Mouse (Mus musculus): ENCODE results near the gene Sel1l3.
A peak's percentile ranks its signal among the peaks of the same experiment; 100 is the strongest.

Sel1l3 gene

DNA sequence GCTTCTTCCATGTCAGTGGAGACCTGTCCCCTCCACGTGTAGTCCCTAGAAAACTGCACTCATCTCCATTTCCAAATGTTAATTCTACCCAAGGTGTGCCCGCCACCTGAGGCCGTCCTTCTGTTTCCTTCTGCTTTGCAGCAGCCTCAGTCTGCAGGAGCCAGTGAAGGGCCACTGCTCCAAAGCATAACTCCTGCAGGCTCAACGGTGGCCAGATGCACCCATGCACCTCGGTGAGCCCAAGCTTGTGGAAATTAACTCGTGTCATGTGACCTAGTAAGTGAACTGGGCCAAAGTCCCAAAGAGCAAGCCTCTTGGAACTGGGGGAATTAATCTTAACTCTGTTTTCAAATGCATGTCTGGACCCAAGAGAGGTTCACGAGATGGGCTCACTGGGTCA lies 40.8 kb downstream of the Sel1l3 start:
- DNase-seq: no peak

GRCm38 (mm10) chr5:53172256-53172636 lies 41.5 kb downstream of the Sel1l3 start:
- no peak for DNase-seq

DNA sequence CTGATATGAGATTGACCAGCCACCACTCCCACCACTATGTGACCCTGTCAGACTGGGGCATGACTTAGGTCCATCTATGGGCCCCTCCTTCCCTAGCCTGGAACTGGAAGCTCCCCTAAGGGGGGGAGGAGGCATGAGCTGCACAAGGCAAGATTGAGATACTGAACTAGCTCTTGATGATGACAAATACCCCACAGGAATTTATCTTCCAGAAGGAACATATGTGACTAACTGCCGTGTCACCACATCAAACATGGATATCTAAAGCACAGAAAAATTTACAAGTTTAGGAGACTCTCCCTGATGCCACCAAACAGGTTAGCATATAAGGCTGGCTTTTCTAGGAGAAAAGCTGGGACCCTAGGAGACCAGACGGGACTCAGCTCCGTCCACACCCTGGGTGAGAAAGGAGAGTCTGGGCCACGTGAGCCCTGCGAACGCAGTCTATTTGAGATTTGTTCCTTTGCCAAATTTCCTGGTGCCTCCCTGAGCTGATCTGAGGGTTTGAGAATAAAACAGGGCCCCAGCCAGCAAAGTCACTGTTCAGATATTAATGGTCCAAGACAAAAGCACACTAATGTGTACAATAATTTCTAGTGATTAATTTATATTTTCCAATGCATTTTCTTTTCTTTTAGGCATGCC lies 42.0 kb downstream of the Sel1l3 start:
- DNase-seq: no peak

- DNase-seq: no peak
Measured at GRCm38 (mm10) chr5:53167564-53167963, 46.2 kb downstream of the Sel1l3 start.

GRCm38 (mm10) chr5:53165672-53166071 lies 48.1 kb downstream of the Sel1l3 start:
- DNase-seq: no peak

DNA sequence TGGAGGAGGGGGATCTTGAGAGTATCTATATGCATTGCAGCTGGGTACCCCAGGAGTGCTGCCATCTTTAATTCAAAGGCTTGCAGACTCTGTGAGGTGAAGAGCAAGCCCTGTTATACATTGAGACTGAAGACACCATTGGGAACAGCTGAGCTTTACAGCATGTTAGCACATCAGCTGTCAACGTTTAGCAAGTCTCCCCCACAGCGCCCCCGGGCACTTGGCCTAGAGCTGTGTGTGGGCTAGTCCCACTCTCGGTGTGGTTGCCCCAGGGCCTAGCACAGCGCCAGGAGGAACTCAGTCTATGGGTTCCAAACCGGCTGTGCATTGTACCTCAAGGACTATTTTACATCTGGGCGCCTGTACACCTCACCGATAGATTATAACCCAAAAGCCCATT lies 51.3 kb downstream of the Sel1l3 start:
- no peak for DNase-seq

DNA sequence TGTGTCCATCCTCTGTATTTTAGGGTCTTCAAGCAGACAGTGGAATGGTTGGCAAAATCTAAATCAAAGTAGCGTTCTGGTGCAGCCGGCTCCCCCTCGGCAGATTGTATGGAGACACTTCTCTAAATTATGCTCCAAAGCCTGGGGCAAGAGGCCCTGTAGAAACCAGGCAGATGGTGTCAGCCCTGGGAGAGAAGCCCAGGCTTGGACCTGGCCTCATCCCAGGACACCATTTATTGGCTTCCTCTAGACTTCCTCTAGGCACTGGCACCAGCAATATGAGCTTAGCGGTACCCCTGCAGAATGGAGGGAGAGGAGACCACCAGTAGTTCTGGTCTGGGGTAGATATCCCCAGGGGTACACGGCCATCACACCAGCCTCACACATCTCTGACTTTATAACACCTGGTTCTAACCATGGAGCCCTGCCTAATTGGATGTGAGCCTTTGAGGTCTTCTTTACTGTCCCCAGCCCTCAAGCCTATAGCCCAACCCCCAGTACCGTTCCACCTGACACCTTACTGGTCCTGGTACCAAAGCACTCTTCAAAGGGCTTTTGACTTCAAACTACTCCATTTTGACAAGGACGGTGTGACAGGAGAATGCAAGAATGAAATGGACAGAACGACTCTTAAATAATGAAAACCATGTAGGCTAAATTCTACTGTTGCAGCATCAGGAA lies 52.1 kb downstream of the Sel1l3 start:
- no peak for DNase-seq

DNA sequence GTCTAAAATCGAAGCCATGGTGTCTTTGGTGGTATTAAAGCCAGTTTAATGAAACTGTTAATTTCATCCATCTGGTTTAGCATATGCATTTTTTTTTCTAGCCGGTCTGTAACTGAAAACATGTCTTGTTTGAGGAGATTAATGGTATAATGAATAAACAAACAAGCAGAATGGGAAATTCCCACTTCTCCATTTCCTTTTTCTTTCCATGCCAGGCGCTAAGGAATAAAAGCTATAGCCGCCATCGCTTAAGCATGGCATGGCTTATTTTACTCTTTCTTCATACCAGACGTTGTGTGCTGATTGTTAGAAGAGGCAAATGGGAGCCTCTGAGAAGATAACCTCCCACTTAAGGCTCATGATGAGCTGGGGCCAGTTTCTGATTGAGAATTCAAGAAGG lies 53.5 kb downstream of the Sel1l3 start:
- DNase-seq: no peak

GRCm38 (mm10) chr5:53159631-53160030 lies 54.1 kb downstream of the Sel1l3 start:
- DNase-seq: no peak

DNA sequence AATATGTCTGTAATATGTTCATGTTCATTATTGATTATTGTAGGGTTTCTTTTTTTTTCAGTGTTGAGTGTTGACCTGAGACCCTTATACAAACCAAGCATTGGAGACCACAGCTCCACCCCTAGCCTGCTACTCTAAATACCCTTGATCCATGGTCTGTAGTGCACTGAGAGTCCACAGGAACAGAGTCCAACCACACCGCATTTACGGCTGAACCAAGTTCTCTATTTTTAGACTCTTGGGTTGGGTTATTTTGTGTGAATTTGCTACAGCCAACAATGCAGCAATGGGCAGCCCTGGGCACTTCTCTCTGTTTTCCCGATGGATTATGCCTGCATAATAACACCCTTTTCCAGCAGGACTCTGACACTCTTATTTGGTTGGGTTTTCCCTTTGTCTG lies 54.6 kb downstream of the Sel1l3 start:
- DNase-seq: no peak

DNA sequence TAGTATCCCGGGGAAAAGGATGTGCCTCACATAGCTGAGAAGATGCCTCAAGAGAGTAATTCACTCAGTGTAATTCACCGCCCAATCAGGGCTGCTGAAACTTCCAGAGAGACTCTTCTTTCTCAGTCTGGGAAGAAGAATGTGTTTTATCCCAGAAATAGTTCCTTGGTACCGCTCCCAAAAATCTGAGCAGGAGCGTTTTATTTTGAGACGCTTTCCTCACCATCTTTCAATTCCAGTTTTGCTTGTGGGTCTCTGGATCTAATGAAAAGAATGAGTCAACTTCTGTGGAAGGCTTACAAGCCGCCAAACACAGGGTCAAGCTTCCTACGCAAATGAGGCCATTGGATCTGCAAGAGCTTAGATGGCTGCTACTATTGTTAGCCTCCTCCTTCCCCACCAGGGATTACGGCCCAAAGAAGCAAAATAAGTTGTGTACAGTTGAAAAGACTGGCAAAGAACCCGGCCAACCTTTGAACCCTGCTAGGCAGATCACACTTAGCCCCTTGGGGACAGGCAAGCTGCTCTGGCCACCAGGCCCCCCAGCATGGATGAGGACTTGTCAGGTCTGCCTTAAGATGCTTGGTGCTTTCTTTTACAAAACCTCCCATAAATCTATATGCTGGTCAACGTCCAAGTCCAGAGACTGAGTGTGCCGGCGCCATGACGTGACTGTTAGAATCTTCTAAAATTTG lies 57.6 kb downstream of the Sel1l3 start:
- no peak for DNase-seq

DNA sequence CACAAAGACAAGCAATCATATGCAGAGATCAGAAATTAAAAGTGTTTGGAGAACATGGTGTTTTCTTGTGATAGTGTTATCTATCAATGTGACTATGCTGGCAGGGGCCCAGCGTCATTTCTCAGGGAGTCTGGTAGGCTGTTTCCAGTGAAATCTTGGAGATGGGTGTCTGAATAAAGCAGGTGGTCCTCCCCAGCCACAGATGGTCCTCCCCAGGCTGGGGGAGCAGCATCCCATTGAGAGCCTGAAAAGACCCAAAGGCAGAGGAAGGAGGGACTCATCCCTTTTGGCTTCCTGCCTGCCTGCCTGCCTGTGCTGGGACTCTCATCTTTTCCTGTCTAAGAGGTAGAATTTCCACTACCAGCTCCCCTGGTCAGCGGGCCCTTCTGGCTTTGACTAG lies 59.2 kb downstream of the Sel1l3 start:
- DNase-seq: no peak

GRCm38 (mm10) chr5:53154078-53154477 lies 59.6 kb downstream of the Sel1l3 start:
- DNase-seq: no peak

DNA sequence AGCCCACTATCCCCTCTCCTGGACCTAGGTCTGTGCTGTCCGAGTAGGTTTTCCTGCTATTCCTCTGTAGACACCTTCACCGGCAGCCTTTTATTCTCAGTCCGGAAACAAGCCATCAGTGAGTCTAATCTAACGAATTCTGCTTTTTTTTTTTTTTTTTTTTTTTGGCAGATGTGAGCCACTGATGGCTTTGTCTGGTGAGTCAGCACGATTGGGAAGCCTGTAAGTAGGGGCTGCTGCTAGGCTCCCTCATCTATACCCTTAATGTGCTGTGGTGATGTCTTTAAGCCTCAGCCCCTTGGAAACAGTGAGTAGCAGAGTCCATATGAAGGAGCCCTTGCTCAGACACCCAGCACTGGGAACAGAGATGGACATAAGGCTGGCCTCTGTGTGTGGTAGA lies 60.6 kb downstream of the Sel1l3 start:
- DNase-seq: peak; percentile 33

- no peak for DNase-seq
Measured at GRCm38 (mm10) chr5:53151379-53151960, 62.3 kb downstream of the Sel1l3 start.

- no peak for DNase-seq
Measured at GRCm38 (mm10) chr5:53148960-53149685, 64.6 kb downstream of the Sel1l3 start.

DNA sequence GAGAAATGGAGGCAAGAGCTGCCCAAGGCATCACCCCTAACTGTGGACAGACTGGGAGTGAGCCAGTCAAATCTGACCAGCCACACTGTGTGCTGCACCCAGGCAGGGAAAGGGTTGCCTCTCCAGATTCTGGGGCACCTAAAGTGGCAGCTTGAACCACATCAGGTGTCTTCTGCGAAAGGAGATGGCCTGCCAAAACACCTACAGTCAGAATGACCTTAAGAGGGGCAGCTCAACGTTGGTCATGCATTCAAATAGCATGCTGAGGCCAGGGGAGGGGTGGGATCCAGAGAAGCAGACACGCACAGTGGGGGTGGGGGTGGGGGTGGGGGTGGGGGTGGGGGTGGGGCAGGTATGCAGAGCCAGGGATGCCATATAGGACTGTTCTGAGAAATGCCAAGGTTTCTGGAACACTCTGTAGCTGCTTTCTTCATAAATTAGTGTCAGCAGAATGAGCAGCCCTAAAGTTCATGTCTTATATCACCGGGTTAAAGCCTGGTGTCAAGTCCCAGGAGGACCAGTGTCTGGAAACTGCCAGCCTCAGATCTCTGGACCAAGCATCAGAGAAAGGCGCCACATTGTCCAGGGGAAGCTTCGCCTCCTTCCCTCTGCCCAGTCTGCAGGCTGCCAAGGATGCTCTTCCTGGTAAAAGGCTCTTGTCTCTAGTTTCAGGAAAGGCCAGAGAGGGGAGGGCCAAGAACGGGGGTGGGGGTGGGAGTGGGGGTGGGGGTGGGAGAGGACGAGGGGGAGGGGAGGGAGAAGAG lies 65.4 kb downstream of the Sel1l3 start:
- DNase-seq: no peak

GRCm38 (mm10) chr5:53147418-53147817 lies 66.3 kb downstream of the Sel1l3 start:
- no peak for DNase-seq

DNA sequence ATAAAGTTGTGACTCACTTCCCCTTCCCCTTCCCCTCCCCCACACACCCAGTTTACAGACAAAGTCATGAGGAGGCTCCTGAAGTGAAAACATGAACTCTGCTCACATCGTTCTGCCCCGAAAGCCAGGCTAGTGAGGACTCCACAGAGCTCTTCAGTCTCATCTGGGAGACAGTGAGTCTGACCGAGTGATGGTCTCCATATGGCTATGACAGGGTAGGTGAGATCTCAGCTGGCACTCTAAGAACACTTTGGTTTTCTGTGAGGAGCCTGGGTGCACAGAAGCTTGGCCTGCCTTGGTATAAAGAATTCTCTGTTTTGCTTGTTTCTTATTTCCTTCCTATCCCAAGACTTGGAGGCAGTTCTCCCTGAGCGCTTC lies 67.1 kb downstream of the Sel1l3 start:
- DNase-seq: no peak

- no peak for DNase-seq
Measured at GRCm38 (mm10) chr5:53146049-53146683, 67.6 kb downstream of the Sel1l3 start.

DNA sequence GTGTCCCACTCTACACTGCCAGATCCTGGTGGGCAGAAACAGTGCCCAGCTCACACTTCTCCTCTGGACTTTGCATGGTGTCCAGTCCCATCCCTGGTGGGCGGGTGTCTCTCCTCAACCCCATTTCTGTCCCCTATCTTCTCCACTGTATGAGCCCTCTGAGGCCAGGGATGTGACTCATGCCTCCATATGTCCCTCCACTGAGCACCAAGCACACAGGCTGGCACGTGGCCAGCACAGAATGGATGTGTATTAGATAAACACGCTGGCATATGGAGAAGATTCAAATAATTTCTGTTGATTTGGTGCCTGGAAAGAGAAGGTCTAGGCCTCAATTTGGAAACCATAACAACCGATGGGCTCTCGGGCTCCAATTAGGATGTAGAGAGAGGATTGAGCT lies 71.1 kb downstream of the Sel1l3 start:
- no peak for DNase-seq
